Mouse (Mus musculus): ENCODE measurements at regions not wholly inside any gene's neighbourhood (a gene's known extent, or its start where the extent isn't known, plus 50 kb on each side); places are given as distances from the start of the nearest gene placed in this dataset.

GRCm38 (mm10) chrX:129390920-129391319, 358.6 kb upstream of the Diaph2 start:
- DNase-seq, result no peak

- DNase-seq, result no peak
These were observed 341.8 kb upstream of the Diaph2 start for GRCm38 (mm10) chrX:129407778-129408177.

DNA sequence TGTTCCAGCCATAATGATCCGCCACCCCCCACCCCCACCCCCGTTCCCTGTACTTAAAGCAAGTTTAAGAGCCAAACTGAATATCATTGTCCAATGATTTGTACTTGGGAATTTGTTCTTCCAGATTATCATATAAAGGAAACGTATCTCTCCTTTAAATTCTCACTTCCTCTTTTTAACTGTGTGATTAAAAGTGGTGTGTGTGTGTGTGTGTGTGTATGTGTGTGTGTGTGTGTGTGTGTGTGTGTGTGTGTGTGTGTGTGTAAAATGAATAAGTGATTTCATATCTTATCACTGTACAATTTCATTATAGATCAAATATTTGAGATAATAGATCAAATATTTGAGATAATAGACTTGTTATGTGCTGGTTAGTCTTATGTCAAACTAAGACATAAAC, 339.5 kb upstream of the Diaph2 start:
- DNase-seq, result no peak

DNA sequence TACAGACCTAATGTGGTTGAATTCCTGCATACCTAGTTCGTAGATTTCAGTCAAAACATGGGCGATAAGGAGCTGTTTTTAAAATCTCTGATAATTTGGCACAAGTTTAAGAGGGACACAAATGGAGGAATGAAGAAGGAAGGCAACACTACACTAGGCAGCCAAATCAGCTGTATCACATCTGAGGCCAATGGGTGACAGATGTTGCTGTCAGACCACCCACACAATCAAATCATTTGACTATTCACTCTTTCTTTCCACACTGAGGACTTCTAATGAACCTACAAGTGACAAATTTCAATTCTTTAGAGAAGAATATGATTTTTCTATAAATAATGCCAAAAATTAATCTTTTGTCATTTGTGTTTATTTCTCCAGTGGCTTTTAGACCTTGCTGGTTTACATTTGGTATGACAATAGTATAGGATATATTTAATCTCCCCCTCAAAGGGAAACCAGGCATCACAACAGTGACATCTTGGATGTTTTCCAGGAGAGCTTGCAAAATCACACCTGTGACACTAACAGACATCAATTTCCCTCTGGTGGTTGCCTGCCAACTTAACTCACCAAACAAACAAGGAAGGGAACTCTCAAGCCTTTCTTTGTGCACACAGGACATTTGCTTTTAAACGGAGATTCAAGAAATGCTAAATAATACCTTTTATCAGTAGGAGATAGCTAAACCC, 336.5 kb upstream of the Diaph2 start:
- DNase-seq, result peak; percentile 1

DNA sequence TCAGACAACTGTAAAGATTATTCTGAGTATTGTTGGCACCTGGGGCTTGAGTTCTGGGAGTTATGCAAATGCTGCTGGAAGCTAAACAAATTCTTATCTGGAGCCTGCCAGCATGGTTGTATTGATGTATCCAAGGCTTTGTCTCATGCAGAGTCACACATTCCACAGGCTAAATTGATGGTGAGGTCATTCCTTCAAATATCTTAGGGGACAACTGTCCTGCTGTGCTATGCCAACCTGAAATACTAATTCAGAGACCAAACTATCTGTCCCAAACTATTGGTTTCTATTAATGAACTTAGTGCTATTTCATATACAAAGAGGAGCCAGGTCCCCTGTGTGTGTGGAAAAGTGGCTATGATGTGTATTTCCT, 335.9 kb upstream of the Diaph2 start:
- DNase-seq, result peak; percentile 2

GRCm38 (mm10) chrX:129415326-129415725, 334.2 kb upstream of the Diaph2 start:
- no peak for DNase-seq

DNA sequence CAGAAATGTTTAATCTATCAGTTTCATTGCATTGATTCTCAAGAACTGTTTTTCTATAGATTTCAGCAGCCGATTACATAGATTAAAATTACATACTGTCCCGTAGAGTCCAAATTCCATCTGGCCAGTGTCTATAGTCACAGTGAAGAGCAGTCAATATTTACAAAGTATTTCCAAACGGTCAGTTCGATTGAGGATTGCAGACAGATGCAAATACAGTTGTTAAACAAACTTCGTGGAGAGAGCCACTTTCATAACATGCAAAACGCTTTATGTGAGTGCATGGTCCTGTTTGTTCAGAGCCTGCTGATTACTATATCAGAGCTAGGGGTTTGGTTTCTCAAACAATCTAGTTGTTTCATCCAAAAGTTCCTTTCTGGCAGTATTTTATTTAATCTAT, 301.0 kb upstream of the Diaph2 start:
- no peak for DNase-seq

DNA sequence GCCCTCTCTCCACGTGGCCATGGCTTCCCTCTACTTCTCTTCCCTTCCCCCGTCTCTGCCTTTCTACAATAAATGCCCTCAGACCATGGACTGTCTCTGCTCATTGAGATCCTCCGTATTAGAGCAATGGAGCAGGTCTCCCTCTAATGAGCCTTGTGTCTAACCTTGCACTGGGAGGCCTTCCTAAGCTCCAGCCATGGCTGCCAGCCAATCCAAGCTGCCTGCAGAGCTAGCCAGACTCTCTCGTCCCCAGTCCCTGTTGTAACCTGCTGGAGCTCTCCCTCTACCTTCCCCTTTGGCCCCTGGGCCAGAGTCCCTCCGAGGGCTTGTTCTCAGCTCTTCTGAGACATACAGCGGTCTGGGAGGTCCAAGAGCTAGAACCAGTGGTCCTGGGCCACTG, 273.3 kb upstream of the Diaph2 start:
- DNase-seq, result no peak

DNA sequence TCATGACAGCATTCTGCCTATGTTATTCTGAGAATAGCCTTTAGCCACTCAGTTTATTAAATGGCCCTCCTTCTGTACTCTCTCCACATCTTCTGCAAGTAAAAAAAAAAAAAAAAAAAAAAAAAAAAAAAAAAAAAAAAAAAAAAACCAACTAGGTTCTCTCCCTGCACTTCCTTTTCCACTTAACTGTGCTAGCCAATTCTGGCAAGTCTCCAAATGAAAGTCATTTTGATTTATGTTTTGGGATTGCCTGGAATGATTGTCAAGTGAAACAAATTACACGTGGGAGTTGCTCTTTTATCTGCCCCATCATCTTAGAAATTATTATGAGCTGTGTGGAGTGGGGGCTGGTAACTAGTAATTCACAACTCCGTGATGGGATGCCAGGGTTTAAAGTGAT, 255.0 kb upstream of the Diaph2 start:
- no peak for DNase-seq
